Mouse (Mus musculus) liver, adult 2 months (tissue): ENCODE measurements around the gene Tsnaxip1.

Source experiments
- CTCF ChIP-seq: fragments of 200-500 bp; IDR thresholded peaks from 2 replicates; pipeline ENCODE4 v1.5.1; 2011; ENCODE audit warnings: low read depth, low read length, control low read depth
- POLR2A ChIP-seq: fragments of 200-500 bp; IDR thresholded peaks from 2 replicates; pipeline ENCODE4 v1.6.1; 2011; ENCODE audit warnings: low read length, control low read depth; ENCODE audit not compliant: insufficient read depth; ENCODE audit errors: extremely low read depth

GRCm38 (mm10) chr8:105893339-105893738 lies 65.8 kb downstream of the Tsnaxip1 start, which contains the start of gene Nrn1l:
- no peak for TF ChIP-seq CTCF
- no peak for TF ChIP-seq POLR2A
